Mouse (Mus musculus): ENCODE results near the gene Smim23.

GRCm38 (mm10) chr11:32817566-32817965 is 6.8 kb downstream of the Smim23 start:
- TF ChIP-seq CTCF (IDR thresholded peaks at IDR 0.05; ENCODE audit: control insufficient read depth, insufficient read depth, insufficient replicate concordance, low read depth, low read length) (no peak), POLR2A (IDR thresholded peaks at IDR 0.05; ENCODE audit: control insufficient read depth, low read depth, low read length) (no peak)
